Mouse (Mus musculus): ENCODE results near the gene Nkx1-2. TPM values are rescaled to one million over a fixed set of nuclear protein-coding genes. Genes with fewer than 3 reads are reported as not detected.

Nkx1-2 gene
- 0.09 TPM in 1 of 2 replicates, not detected in the other for polyA plus RNA-seq (2016; fragmentation: Nextera tagmentation; extraction: Ambion mirVana)

DNA sequence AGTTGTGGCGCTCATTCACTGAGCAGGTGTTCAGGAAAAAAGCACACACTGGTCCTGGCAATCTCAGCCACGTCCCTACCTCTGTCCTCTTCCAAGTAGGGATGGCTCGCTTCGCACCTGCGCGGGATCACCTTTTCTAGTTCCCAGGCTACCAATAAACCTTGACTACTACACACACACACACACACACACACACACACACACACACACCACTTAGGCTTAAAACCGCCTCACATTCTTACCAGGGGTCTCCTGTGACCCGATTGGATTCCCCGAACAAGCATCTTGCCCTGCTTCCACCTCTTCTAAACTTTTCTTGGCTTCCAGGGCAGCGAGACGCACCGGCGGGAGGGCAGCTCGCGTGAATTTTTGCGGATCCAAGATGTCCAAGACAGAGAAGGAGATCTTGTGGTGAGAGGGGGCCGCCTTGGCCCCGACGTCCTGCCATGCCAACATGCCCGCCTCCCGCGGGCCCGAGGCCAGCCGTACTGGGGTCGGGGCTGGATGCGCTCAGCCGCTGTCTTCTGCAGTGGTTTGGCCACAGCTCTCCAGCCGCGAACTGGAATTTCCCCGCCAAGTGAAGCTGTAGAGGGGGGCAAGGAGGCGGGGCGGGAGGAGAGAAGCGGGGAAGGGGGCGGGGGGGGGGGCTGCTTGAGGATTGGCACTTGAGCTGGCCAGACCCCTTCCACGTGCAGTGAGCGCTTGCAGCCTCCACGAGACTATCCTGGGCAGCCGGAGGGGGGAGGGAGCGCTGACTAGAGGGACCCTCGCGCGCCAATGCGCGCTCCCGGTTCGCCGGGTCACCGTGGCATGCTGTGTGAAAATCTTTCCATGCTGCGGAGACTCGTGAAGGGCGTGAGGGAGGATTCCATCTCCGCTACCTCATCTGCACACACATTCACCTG, at the start of gene Nkx1-2:
TSS of gene Nkx1-2 (minus strand) at position 567 of the 905 bp plus-strand sequence.
- DNase-seq (ENCODE audit: low spot score), result peak; percentile 65
- WGBS, result under 1% methylated on average over 52 of the region's 52 CpGs
- H3K27me3 ChIP-seq (ENCODE audit: low read depth, poor library complexity, severe bottlenecking), result peaks cover 99% of the 10 kb centered on the region

DNA sequence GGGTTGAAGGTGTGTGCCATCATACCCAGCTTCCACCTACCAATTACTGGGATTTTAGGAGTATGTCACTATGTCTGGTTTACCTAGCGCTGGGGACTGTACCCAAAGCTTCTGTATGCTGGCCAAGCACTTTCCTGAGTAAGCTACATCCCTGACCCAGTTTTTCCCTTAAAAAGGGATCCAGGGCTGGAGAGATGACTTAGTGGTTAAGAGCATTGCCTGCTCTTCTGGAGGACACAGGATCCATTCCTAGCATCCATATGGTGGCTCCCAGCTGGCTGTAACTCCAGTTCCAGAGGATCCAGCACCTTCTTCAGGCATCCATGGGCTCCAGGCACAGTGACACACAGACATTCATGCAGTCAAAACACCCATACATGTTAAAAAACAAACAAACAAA, 47.1 kb upstream of the Nkx1-2 start:
- Histone ChIP-seq H3K4me1 (peaks cover 22% of the 10 kb centered on the region), H3K9me3 (replicated peaks) (no peaks in the 10 kb centered on the region), H3K27ac (no peak overlapping the region), H3K27me3 (ENCODE audit: low read depth, poor library complexity, severe bottlenecking) (0 out of 2 replicates have a peak, but pooled peaks cover 9% of the 10 kb centered on the region), H3K4me3 (no peak overlapping the region), H3K36me3 (no peaks in the 10 kb centered on the region)
- WGBS, result 96% methylated on average over 1 of the region's 1 CpGs
- DNase-seq (ENCODE audit: low spot score), result no peak

More for the DNA sequence above, at the start of gene Nkx1-2:
- Histone ChIP-seq H3K4me3 (peak within 1 kb of the TSS; percentile 55), H3K4me1 (peaks cover 42% of the 10 kb centered on the region), H3K9me3 (replicated peaks) (no peaks in the 10 kb centered on the region), H3K36me3 (no peaks in the 10 kb centered on the region), H3K27ac (no peak within 1 kb of the TSS)

DNA sequence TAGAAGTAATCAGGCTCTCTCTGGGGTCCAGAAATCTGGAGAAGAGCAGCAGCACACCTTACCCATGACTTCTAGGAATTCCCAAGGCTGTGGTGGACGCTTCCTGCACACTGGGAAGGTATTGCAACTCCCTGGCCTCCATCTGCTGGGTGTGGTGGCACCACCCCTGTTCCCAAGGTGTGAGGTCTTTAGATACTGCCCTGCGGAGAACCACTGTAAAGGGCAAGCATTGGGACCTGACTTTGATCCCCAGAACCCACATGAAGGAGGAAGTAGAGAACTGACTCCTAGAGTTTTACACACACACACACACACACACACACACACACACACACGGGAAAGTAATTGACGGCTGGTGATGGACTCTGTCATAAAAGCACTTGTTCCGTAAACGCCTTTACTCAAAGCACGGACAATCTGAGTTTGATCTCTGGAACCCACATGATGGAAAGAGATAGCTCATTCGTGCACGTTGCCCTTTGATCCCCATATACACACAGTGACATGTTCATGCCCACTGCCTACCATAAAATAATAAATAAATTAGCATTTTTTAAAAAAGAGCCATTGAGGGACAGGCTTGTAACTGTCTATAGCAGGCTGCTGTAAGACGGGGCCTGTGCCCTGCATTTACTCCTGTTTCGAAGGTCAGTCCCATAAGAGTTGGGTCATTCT, 45.3 kb upstream of the Nkx1-2 start:
- H3K27ac ChIP-seq, result no peak overlapping the region
- H3K4me3 ChIP-seq, result no peak overlapping the region
- H3K9me3 ChIP-seq (replicated peaks), result no peaks in the 10 kb centered on the region
- peaks cover 24% of the 10 kb centered on the region for H3K4me1 ChIP-seq
- no peak for DNase-seq (ENCODE audit: low spot score)
- 72% methylated on average over 11 of the region's 11 CpGs for WGBS
- H3K36me3 ChIP-seq, result no peaks in the 10 kb centered on the region
- H3K27me3 ChIP-seq (ENCODE audit: low read depth, poor library complexity, severe bottlenecking), result 0 out of 2 replicates have a peak, but pooled peaks cover 9% of the 10 kb centered on the region

DNA sequence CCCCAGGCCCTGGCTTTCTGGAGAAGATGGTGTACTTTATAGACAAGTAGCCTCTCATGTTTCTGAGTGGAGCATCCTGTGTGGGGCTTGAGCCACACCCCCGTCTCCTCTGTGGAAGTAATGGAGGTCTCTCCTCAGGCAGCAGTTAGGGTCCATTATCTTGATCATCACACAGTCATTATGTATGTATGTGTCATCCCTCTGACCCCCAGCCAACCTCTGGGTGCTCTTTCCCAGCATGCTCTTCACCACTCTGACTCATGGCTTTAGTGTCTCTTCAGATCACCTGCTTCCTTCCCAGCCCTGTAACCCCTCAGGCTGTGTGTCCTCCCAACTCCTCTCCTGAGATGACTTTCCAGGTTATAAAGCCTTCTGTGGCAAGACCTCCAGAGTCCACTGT, 42.2 kb upstream of the Nkx1-2 start:
- H3K4me1 ChIP-seq, result peaks cover 36% of the 10 kb centered on the region
- H3K27me3 ChIP-seq (ENCODE audit: low read depth, poor library complexity, severe bottlenecking), result 0 out of 2 replicates have a peak, but pooled peaks cover 13% of the 10 kb centered on the region
- no peak overlapping the region for H3K27ac ChIP-seq
- no peak for DNase-seq (ENCODE audit: low spot score)
- no peaks in the 10 kb centered on the region for H3K9me3 ChIP-seq (replicated peaks)
- no peaks in the 10 kb centered on the region for H3K36me3 ChIP-seq
- H3K4me3 ChIP-seq, result no peak overlapping the region
- WGBS, result 78% methylated on average over 1 of the region's 1 CpGs

DNA sequence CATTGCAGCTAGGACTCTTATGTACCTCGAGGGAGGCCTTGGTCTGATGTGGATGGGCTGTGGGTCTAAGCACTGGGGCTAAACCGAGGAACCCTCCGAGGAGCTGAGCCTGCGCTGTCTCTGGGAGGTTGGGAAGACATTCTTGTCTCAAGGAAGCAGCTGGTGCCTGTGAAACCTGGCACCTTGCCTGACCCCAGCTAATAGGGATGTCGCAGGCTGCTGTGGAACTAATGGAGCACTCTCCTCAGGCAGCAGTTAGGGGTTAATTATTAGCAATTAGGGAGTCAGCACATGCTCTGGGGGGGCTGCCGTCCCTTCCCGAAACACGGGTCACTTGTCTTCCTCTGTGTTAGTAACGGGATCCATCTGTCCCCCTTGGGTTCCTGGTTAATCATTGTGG, 41.5 kb upstream of the Nkx1-2 start:
- 25% methylated on average over 9 of the region's 9 CpGs for WGBS
- H3K27me3 ChIP-seq (ENCODE audit: low read depth, poor library complexity, severe bottlenecking), result 0 out of 2 replicates have a peak, but pooled peaks cover 13% of the 10 kb centered on the region
- no peaks in the 10 kb centered on the region for H3K9me3 ChIP-seq (replicated peaks)
- DNase-seq (ENCODE audit: low spot score), result no peak
- H3K4me1 ChIP-seq, result peaks cover 36% of the 10 kb centered on the region
- H3K4me3 ChIP-seq, result no peak overlapping the region
- no peaks in the 10 kb centered on the region for H3K36me3 ChIP-seq
- H3K27ac ChIP-seq, result 0 out of 2 replicates have a peak overlapping the region, but pooled peaks have one; percentile 6

- DNase-seq (ENCODE audit: low spot score), result peak; percentile 56
- no peaks in the 10 kb centered on the region for H3K9me3 ChIP-seq (replicated peaks)
- H3K27ac ChIP-seq, result no peak overlapping the region
- H3K4me1 ChIP-seq, result peaks cover 36% of the 10 kb centered on the region
- H3K27me3 ChIP-seq (ENCODE audit: low read depth, poor library complexity, severe bottlenecking), result 0 out of 2 replicates have a peak, but pooled peaks cover 18% of the 10 kb centered on the region
- H3K4me3 ChIP-seq, result no peak overlapping the region
- no peaks in the 10 kb centered on the region for H3K36me3 ChIP-seq
- WGBS, result 62% methylated on average over 12 of the region's 12 CpGs
These were observed 39.1 kb upstream of the Nkx1-2 start for GRCm38 (mm10) chr7:132638446-132639087.

- Histone ChIP-seq H3K9me3 (replicated peaks) (no peaks in the 10 kb centered on the region), H3K36me3 (no peaks in the 10 kb centered on the region), H3K4me1 (peaks cover 36% of the 10 kb centered on the region), H3K4me3 (no peak overlapping the region), H3K27me3 (ENCODE audit: low read depth, poor library complexity, severe bottlenecking) (0 out of 2 replicates have a peak, but pooled peaks cover 13% of the 10 kb centered on the region), H3K27ac (no peak overlapping the region)
- no peak for DNase-seq (ENCODE audit: low spot score)
- 16% methylated on average over 12 of the region's 12 CpGs for WGBS
These were observed 37.9 kb upstream of the Nkx1-2 start for GRCm38 (mm10) chr7:132637292-132637691.

DNA sequence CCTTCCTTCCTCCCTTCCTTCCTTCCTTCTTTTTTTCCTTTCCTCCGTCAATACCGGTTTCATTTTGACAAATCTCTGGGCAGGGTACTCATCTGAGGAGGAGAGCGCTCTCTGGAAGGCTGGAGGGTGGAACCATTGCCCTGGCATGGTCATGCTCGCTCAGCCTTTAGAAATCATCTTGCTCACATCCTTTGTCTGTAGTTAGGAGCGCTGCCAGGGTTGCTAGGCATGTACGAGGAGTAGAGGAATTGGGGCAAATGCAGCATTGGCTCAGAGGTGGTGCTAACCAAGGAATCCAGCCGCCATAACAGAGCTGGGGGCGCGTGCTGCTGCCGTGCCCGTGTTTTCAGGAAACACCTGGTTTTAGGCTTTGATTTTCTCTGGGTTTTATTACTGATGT, 31.9 kb upstream of the Nkx1-2 start:
- H3K36me3 ChIP-seq, result no peaks in the 10 kb centered on the region
- 91% methylated on average over 11 of the region's 11 CpGs for WGBS
- H3K4me3 ChIP-seq, result no peak overlapping the region
- 0 out of 2 replicates have a peak, but pooled peaks cover 4% of the 10 kb centered on the region for H3K27me3 ChIP-seq (ENCODE audit: low read depth, poor library complexity, severe bottlenecking)
- no peak for DNase-seq (ENCODE audit: low spot score)
- peaks cover 5% of the 10 kb centered on the region; the same call in 1 of the 2 replicates for H3K4me1 ChIP-seq
- H3K9me3 ChIP-seq (replicated peaks), result no peaks in the 10 kb centered on the region
- H3K27ac ChIP-seq, result no peak overlapping the region

GRCm38 (mm10) chr7:132627448-132627847, 28.0 kb upstream of the Nkx1-2 start:
- no peak overlapping the region for H3K27ac ChIP-seq

GRCm38 (mm10) chr7:132626174-132626573, 26.7 kb upstream of the Nkx1-2 start:
- no peak for DNase-seq (ENCODE audit: low spot score)
- Histone ChIP-seq H3K4me1 (peaks cover 5% of the 10 kb centered on the region; the same call in 1 of the 2 replicates), H3K4me3 (no peak overlapping the region), H3K27me3 (ENCODE audit: low read depth, poor library complexity, severe bottlenecking) (no peaks in the 10 kb centered on the region), H3K36me3 (no peaks in the 10 kb centered on the region), H3K9me3 (replicated peaks) (no peaks in the 10 kb centered on the region), H3K27ac (no peak overlapping the region)
- WGBS, result 37% methylated on average over 4 of the region's 4 CpGs

More at GRCm38 (mm10) chr7:132627448-132627847, 28.0 kb upstream of the Nkx1-2 start:
- H3K27me3 ChIP-seq (ENCODE audit: low read depth, poor library complexity, severe bottlenecking), result no peaks in the 10 kb centered on the region
- H3K36me3 ChIP-seq, result no peaks in the 10 kb centered on the region
- H3K4me3 ChIP-seq, result no peak overlapping the region
- H3K4me1 ChIP-seq, result peaks cover 5% of the 10 kb centered on the region; the same call in 1 of the 2 replicates
- no peaks in the 10 kb centered on the region for H3K9me3 ChIP-seq (replicated peaks)
- no peak for DNase-seq (ENCODE audit: low spot score)
- WGBS, result 92% methylated on average over 3 of the region's 3 CpGs

GRCm38 (mm10) chr7:132624161-132624560, 24.7 kb upstream of the Nkx1-2 start:
- H3K9me3 ChIP-seq (replicated peaks), result no peaks in the 10 kb centered on the region
- H3K27ac ChIP-seq, result no peak overlapping the region
- no peak overlapping the region for H3K4me3 ChIP-seq
- DNase-seq (ENCODE audit: low spot score), result no peak
- H3K4me1 ChIP-seq, result no peaks in the 10 kb centered on the region
- no peaks in the 10 kb centered on the region for H3K36me3 ChIP-seq
- 77% methylated on average over 10 of the region's 10 CpGs for WGBS
- H3K27me3 ChIP-seq (ENCODE audit: low read depth, poor library complexity, severe bottlenecking), result no peaks in the 10 kb centered on the region

Measured in limb, embryonic 10.5 days (tissue).